Mouse (Mus musculus) cortical plate, adult 2 months (tissue): ENCODE measurements at regions not wholly inside any gene's neighbourhood (a gene's known extent, or its start where the extent isn't known, plus 50 kb on each side); places are given as distances from the start of the nearest gene placed in this dataset.

Experiments used
- CTCF ChIP-seq: fragments of 200-500 bp; IDR thresholded peaks from 2 replicates; pipeline ENCODE4 v1.5.1; 2011; ENCODE audit warnings: mild to moderate bottlenecking, control low read depth, low read length; ENCODE audit not compliant: insufficient read depth; ENCODE audit errors: extremely low read depth
- POLR2A ChIP-seq: fragments of 200-500 bp; IDR thresholded peaks from 2 replicates; pipeline ENCODE4 v1.6.1; 2011; ENCODE audit warnings: mild to moderate bottlenecking, low read length, control low read depth; ENCODE audit not compliant: insufficient read depth; ENCODE audit errors: extremely low read depth

DNA sequence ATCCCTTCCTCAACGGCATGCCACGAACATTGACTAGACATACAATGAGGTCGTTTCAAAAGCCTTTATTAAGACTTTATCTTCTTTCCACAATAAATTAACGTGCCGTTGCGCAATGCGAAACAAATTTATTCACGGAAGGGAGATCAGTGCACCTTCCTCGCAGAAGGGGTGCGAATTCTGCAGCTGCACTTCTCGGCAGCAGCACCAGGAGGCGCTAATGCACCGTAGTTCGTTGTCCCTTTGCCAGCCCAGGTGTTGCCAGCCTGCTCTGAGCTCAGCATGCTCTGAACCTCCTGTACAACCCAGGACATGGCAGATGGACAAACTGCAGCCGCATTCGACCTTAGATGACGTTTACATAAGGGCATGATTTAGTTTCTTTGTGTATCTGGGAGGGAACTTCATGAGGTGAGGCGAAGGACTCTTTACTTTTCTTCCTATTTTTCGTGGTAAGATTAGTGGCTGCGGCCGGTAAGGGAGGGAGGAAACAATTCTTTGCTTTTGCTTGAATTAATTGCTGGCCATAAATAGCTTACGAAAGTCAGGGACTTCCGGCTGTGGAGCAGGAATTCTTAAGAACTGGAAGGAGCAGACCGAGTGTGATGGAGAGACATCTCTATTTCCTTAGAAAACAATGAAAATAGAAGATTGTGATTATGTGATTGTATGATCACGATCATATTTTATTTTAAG lies 113.7 kb upstream of the Rgs17 start:
- TF ChIP-seq POLR2A (no peak), CTCF (peak; percentile 98)
